Mouse (Mus musculus): ENCODE data around the gene Gria1.

DNA sequence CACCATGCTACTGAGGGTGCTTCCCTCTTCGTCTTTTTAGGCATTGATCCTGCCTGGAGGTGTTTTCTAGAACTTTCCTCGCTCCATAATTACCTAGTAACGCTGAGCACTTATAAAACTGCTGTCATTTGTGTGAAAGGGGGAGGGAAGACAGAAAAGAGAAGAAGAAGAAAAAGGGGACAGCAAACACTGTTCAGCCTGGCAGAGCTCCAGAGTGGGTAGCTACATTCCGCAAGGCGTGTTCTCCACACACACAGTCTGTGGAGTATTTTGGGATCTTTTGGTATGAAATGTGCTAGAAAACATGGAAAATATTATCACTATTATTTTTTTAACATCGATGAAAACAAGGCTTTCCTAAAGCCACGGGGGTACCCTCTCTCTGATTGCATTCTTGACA lies 5.8 kb upstream of the Gria1 start:
- no peak for TF ChIP-seq CTCF (IDR thresholded peaks at IDR 0.05; ENCODE audit: low read depth)
- TF ChIP-seq EP300 (optimal IDR thresholded peaks at IDR 0.05), result no peak

Measured in stomach, postnatal 0 days (tissue).